Mouse (Mus musculus): ENCODE results near the gene Csrp3.
A peak's percentile ranks its signal among the peaks of the same experiment; 100 is the strongest.

Csrp3 gene

GRCm38 (mm10) chr7:48829177-48829910 lies 18.5 kb downstream of the Csrp3 start:
- no peak for DNase-seq (ENCODE audit: inconsistent ontology term)

DNA sequence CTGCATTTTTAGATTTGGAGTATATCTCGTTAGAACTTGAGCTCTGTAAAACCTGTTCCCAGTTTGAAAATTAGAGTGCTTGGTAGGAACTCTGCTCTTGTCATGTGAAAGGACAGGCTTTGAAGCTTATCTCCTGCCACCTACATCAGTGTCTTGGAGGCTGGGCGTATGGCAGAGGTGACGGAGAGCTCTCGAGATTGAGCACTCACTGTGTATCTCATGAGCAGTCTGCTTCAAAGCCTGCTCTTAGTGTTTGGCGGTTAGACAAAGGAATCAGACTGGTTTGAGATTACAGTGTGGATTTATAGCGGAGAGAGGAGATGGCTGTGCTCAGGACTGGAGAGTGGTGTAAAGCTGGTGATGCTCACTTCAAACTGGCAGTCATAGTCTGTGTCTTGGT lies 22.7 kb downstream of the Csrp3 start:
- no peak for DNase-seq (ENCODE audit: inconsistent ontology term)

DNA sequence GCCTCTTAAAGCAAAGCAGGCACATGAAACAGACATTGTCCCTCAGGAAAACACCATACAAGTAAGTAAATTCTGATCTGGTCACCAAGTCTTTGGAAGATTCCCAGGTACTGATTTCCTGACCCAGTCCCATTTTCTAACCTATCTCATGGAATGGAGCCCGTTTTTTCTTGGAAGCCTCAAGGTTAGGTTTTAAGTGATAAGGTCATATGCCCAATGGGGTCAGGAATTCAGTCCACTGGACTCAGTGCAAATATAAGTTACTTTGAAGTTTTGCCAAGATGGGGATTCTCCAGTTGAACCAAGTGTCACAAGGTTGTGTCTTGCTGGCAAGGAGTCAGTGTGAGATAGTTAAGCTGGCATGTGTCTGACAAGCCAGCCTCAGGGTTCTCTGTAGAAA lies 23.2 kb downstream of the Csrp3 start:
- DNase-seq (ENCODE audit: inconsistent ontology term): no peak

DNA sequence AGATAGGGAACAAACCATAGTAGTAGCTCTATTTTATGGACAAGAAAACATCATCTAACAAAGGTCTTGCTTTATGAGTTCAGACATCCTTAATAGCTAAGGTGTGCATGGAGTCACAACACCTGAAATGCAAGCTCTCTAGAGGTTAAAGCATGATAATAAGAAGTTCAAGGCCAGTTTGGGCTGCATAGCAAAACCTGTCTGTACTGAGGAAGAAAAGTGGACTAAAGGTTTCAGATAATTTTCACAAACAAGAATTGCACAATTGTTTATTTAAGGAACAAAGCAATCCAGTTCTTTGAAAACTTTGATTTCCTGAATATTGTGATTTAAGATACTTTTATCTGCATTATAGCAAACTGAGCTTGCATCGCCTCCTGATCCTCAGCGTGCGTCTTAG lies 24.2 kb downstream of the Csrp3 start:
- no peak for DNase-seq (ENCODE audit: inconsistent ontology term)

DNA sequence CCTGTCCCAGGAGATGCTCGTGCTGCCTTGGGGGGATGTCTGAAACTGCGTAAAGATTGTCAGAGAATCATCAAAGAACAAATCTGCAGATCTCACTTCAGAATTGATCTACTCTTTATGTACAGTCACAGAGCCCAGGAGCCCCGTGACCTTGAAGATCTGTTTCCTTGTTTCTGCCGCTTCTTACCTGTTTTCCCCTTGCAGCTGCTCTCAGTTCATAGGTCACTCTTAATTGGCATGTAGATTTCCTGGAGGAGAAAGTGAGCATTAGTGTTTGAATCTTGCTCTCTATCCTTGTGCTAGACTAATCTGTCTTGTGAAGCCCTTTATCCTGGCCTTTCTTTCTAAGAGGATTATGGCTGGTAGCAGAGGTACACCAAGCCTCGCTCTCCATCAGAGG lies 26.2 kb downstream of the Csrp3 start:
- DNase-seq (ENCODE audit: inconsistent ontology term): no peak

DNA sequence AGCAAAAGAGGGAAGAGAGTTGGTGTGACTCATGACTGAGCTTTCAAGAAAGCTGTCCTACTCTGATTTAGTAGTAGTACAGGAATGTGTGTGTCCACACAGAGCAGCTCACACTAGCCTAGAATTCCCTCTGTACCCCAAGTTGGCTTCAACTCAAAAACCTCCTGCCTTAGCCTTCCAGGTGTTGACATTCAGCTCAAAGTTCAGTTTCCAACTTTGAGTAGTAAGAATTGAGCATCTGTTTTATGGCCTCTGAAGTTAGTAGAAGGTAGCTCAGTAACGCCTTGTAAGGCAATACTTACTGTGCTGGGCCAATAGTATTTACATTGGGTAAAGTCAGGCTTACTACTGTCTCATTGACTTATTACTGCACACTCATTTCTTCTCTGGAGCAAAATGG lies 34.2 kb downstream of the Csrp3 start:
- no peak for DNase-seq (ENCODE audit: inconsistent ontology term)

GRCm38 (mm10) chr7:48812358-48812757 lies 35.5 kb downstream of the Csrp3 start:
- no peak for DNase-seq (ENCODE audit: inconsistent ontology term)

DNA sequence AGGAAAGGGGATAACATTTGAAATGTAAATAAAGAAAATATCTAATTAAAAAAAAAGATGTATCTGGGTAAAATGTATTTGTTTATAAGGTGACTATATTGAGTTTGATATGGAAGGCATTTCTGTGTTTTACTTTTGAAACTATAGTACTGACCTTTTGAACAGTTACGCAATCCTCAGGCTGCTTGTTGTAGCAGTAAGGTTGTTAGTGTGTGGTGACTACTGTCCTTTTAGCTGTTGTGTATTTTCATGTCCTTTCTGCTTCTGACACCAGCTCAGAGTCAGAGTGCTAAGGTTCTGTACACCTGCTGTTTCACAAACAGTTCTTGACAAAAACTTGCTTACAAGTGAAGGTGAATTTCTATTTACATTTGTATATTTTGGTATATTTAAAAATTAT lies 37.2 kb downstream of the Csrp3 start:
- no peak for DNase-seq (ENCODE audit: inconsistent ontology term)

DNA sequence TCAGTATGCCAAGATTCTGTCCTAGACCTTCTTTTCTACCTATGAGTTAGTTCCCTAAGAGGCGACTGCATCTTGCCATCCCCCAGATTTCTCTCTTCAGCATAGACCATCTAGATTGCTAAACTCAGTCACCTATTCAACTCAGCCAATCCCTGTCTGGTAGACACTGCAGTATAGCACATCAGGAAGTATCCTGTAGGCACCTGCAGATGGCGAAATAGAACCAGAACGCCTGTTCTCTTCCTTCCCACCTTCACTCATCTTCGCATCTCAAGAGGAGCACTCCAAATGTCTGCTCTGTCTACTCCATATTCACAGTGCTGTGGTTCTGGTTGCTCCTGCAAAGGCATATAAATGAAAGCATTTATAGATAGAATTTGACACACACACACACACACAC lies 41.2 kb downstream of the Csrp3 start:
- no peak for DNase-seq (ENCODE audit: inconsistent ontology term)

DNA sequence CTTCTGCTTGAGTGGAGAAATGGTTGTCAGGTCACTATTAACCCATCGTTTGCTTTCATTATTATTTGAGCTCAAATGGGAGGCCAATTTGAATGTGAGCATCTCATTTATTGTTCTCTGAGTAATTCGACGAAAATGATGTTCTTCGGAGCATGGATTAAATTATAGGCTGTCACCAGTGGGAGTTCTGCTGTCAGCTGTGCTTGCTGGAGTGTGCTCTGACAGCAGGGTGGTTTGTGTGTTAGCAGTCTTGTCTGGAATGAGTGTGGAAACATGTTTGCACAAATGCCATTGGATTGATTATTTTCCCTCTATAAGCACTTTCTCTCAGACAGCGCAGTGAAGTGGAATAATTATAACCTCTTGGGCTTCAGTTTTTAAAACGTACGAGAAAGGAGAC lies 44.5 kb downstream of the Csrp3 start:
- DNase-seq (ENCODE audit: inconsistent ontology term): no peak

- no peak for DNase-seq (ENCODE audit: inconsistent ontology term)
Measured at GRCm38 (mm10) chr7:48795130-48795529, 52.7 kb downstream of the Csrp3 start.

DNA sequence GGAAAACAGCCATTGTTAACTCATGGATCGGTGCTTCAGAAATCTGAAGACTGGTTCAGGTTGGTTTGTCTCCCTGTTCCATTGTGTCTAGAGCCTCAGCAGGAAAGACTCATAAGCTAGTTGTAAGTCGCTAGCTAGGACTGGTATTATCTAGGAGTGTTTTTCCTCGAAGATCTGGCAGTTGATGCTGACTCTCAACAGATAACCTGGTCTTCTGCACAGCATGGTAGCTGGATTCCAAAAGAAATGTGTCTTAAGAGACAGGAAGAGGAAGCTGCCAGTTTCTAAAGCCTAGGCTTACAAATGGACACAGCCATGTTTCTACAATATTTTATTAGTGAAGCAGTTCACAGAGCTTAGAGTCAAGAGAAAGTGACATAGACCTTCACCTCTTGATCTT lies 56.4 kb downstream of the Csrp3 start:
- no peak for DNase-seq (ENCODE audit: inconsistent ontology term)

DNA sequence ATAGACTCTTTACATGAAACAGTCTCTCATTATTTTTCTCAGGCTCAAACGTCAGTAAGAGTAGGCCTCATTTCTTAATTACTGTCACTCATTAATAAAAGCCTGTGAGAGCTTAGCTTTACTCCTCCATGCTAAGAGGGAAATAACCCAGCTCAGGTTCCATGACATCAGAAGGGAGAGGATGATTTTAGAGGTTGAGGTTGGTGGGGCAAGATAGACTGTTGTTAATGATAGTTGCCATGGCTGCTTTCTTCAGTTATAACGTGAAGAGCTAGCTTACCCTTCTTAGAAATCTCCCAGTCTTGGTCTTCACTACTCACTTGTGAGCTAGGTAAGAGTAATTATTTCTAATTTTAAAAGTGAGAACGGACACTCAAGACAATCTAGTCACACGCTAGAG lies 57.7 kb downstream of the Csrp3 start:
- DNase-seq (ENCODE audit: inconsistent ontology term): peak; percentile 28

GRCm38 (mm10) chr7:48788851-48789572 lies 58.8 kb downstream of the Csrp3 start, which contains the start of gene Zdhhc13:
TSS of gene Zdhhc13 (plus strand) at chr7:48789003.
- peak; percentile 94 for DNase-seq (ENCODE audit: inconsistent ontology term)

DNA sequence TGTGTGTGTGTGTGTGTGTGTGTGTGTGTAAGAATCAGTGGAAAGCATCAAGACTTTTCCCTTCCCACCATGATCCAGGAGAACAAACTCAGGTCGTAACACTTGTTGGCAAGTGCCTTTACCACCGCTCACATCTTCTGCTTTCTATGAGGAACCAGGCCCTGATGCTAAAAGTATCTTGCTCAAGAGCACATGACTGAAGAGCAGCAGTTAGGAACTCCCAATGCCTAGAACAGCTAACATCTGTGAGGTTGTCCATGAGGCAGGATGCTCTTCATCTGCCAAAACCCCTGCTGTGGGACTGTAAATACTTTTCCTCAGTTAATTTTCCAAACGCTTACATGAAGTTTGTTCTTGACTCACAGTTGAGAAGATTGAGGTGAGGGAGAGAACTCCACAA lies 59.5 kb downstream of the Csrp3 start:
- DNase-seq (ENCODE audit: inconsistent ontology term): no peak

GRCm38 (mm10) chr7:48784773-48785523 lies 62.9 kb downstream of the Csrp3 start:
- no peak for DNase-seq (ENCODE audit: inconsistent ontology term)

GRCm38 (mm10) chr7:48782432-48782831 lies 65.4 kb downstream of the Csrp3 start:
- DNase-seq (ENCODE audit: inconsistent ontology term): no peak
